Mouse (Mus musculus) heart, embryonic 16.5 days (tissue): ENCODE measurements at regions not wholly inside any gene's neighbourhood (a gene's known extent, or its start where the extent isn't known, plus 50 kb on each side); places are given as distances from the start of the nearest gene placed in this dataset.

Source experiments
- ATAC-seq: fragments of 200-750 bp; cut with Nextera tagmentation; replicated peaks from 2 replicates; pipeline ENCODE4 v1.8.0; 2017; ENCODE audit warnings: moderate number of reproducible peaks; ENCODE audit not compliant: insufficient read depth, low FRiP score; ENCODE audit errors: extremely low read depth
- H3K27ac ChIP-seq: fragments of 300-500 bp; sonication (generic); 2 replicates; pipeline ENCODE4 v1.5.1; 2014; ENCODE audit warnings: mild to moderate bottlenecking, low read length, control low read depth, moderate library complexity
- H3K27me3 ChIP-seq: fragments of 300-500 bp; sonication (generic); 2 replicates; pipeline ENCODE4 v1.6.1; 2014; ENCODE audit warnings: low read length, mixed read lengths; ENCODE audit not compliant: control insufficient read depth, insufficient read depth
- H3K36me3 ChIP-seq: fragments of 300-500 bp; sonication (generic); 2 replicates; pipeline ENCODE4 v1.6.1; 2014; ENCODE audit not compliant: control insufficient read depth, insufficient read depth
- H3K4me1 ChIP-seq: fragments of 300-500 bp; sonication (generic); 2 replicates; pipeline ENCODE4 v1.6.1; 2014; ENCODE audit warnings: low read length, mixed read lengths; ENCODE audit not compliant: control insufficient read depth, insufficient read depth
- H3K4me2 ChIP-seq: fragments of 300-500 bp; sonication (generic); 2 replicates; pipeline ENCODE4 v1.6.1; 2014; ENCODE audit warnings: low read depth, mild to moderate bottlenecking, control low read depth, low read length
- H3K4me3 ChIP-seq: fragments of 300-500 bp; sonication (generic); 2 replicates; pipeline ENCODE4 v1.5.1; 2014; ENCODE audit warnings: mild to moderate bottlenecking, control low read depth, low read length
- H3K9ac ChIP-seq: fragments of 300-500 bp; sonication (generic); 2 replicates; pipeline ENCODE4 v1.6.1; 2014; ENCODE audit warnings: low read length, control low read depth
- H3K9me3 ChIP-seq: fragments of 300-500 bp; sonication (generic); replicated peaks from 2 replicates; pipeline ENCODE4 v1.6.1; 2016; ENCODE audit warnings: low read length; ENCODE audit not compliant: control insufficient read depth
- WGBS: fragments of 180-500 bp; shearing (Covaris S2); extraction: QIAGEN DNeasy Blood & Tissue Kit; methylation state at CpG from one replicate; pipeline ENCODE4 v1.1.7; 2014; 5-methylcytosine and 5-hydroxymethylcytosine counted together

GRCm38 (mm10) chr13:52011001-52011400 lies 164.5 kb downstream of the Gadd45g start:
- no peaks in the 10 kb centered on the region for H3K9me3 ChIP-seq
- H3K4me2 ChIP-seq, result no peak overlapping the region
- no peak overlapping the region for H3K4me3 ChIP-seq
- H3K27ac ChIP-seq, result no peak overlapping the region
- no peaks in the 10 kb centered on the region for H3K27me3 ChIP-seq
- H3K9ac ChIP-seq, result no peak overlapping the region
- no peaks in the 10 kb centered on the region for H3K36me3 ChIP-seq
- H3K4me1 ChIP-seq, result no peaks in the 10 kb centered on the region
- WGBS, result 76% methylated on average over 3 of the region's 3 CpGs
- no peak for ATAC-seq

- no peaks in the 10 kb centered on the region for H3K36me3 ChIP-seq
- no peaks in the 10 kb centered on the region for H3K27me3 ChIP-seq
- H3K4me2 ChIP-seq, result no peak overlapping the region
- no peak for ATAC-seq
- no peak overlapping the region for H3K27ac ChIP-seq
- H3K4me1 ChIP-seq, result peaks cover 4% of the 10 kb centered on the region
- H3K9ac ChIP-seq, result no peak overlapping the region
- no peaks in the 10 kb centered on the region for H3K9me3 ChIP-seq
- 68% methylated on average over 1 of the region's 1 CpGs for WGBS
- no peak overlapping the region for H3K4me3 ChIP-seq
Observed at GRCm38 (mm10) chr13:52013182-52013581, 166.7 kb downstream of the Gadd45g start.

GRCm38 (mm10) chr13:52013757-52014156 lies 167.3 kb downstream of the Gadd45g start:
- Histone ChIP-seq H3K4me1 (peaks cover 4% of the 10 kb centered on the region), H3K4me3 (no peak overlapping the region), H3K36me3 (no peaks in the 10 kb centered on the region), H3K27ac (no peak overlapping the region), H3K4me2 (no peak overlapping the region), H3K9ac (no peak overlapping the region), H3K27me3 (no peaks in the 10 kb centered on the region), H3K9me3 (no peaks in the 10 kb centered on the region)
- 69% methylated on average over 2 of the region's 2 CpGs for WGBS
- no peak for ATAC-seq

GRCm38 (mm10) chr13:52014566-52014965 lies 168.1 kb downstream of the Gadd45g start:
- H3K4me3 ChIP-seq, result no peak overlapping the region
- H3K4me1 ChIP-seq, result peaks cover 4% of the 10 kb centered on the region
- no peak overlapping the region for H3K4me2 ChIP-seq
- ATAC-seq, result no peak
- H3K9me3 ChIP-seq, result no peaks in the 10 kb centered on the region
- WGBS, result 81% methylated on average over 7 of the region's 7 CpGs
- H3K36me3 ChIP-seq, result no peaks in the 10 kb centered on the region
- H3K27ac ChIP-seq, result no peak overlapping the region
- no peak overlapping the region for H3K9ac ChIP-seq
- no peaks in the 10 kb centered on the region for H3K27me3 ChIP-seq

GRCm38 (mm10) chr13:52015066-52015465 lies 168.6 kb downstream of the Gadd45g start:
- Histone ChIP-seq H3K36me3 (no peaks in the 10 kb centered on the region), H3K27ac (no peak overlapping the region), H3K4me3 (no peak overlapping the region), H3K9ac (no peak overlapping the region), H3K4me1 (peaks cover 4% of the 10 kb centered on the region), H3K4me2 (no peak overlapping the region), H3K9me3 (no peaks in the 10 kb centered on the region), H3K27me3 (no peaks in the 10 kb centered on the region)
- 59% methylated on average over 4 of the region's 4 CpGs for WGBS
- no peak for ATAC-seq

GRCm38 (mm10) chr13:52015496-52015895 lies 169.0 kb downstream of the Gadd45g start:
- Histone ChIP-seq H3K4me3 (no peak overlapping the region), H3K4me1 (peaks cover 4% of the 10 kb centered on the region), H3K9me3 (no peaks in the 10 kb centered on the region), H3K4me2 (no peak overlapping the region), H3K36me3 (no peaks in the 10 kb centered on the region), H3K27me3 (no peaks in the 10 kb centered on the region), H3K9ac (no peak overlapping the region), H3K27ac (no peak overlapping the region)
- no peak for ATAC-seq
- 68% methylated on average over 5 of the region's 5 CpGs for WGBS

GRCm38 (mm10) chr13:52017598-52018190 lies 171.2 kb downstream of the Gadd45g start:
- Histone ChIP-seq H3K4me2 (no peak overlapping the region), H3K27me3 (no peaks in the 10 kb centered on the region), H3K9me3 (no peaks in the 10 kb centered on the region), H3K4me3 (no peak overlapping the region), H3K36me3 (no peaks in the 10 kb centered on the region), H3K9ac (no peak overlapping the region), H3K27ac (no peak overlapping the region), H3K4me1 (peaks cover 7% of the 10 kb centered on the region)
- ATAC-seq, result no peak
- WGBS, result 44% methylated on average over 11 of the region's 11 CpGs

GRCm38 (mm10) chr13:52019647-52020046 lies 173.2 kb downstream of the Gadd45g start:
- Histone ChIP-seq H3K36me3 (no peaks in the 10 kb centered on the region), H3K4me3 (no peak overlapping the region), H3K4me1 (peaks cover 13% of the 10 kb centered on the region), H3K9me3 (no peaks in the 10 kb centered on the region), H3K9ac (no peak overlapping the region), H3K4me2 (no peak overlapping the region), H3K27me3 (no peaks in the 10 kb centered on the region), H3K27ac (no peak overlapping the region)
- WGBS, result 77% methylated on average over 8 of the region's 8 CpGs
- no peak for ATAC-seq

GRCm38 (mm10) chr13:52021150-52021549 lies 174.7 kb downstream of the Gadd45g start:
- no peaks in the 10 kb centered on the region for H3K27me3 ChIP-seq
- no peaks in the 10 kb centered on the region for H3K9me3 ChIP-seq
- whole genome bisulfite sequencing, result 37% methylated on average over 11 of the region's 11 CpGs
- H3K4me2 ChIP-seq, result no peak overlapping the region
- ATAC-seq, result no peak
- no peak overlapping the region for H3K27ac ChIP-seq
- H3K36me3 ChIP-seq, result no peaks in the 10 kb centered on the region
- H3K4me3 ChIP-seq, result no peak overlapping the region
- H3K4me1 ChIP-seq, result peaks cover 20% of the 10 kb centered on the region
- no peak overlapping the region for H3K9ac ChIP-seq
